Mouse (Mus musculus) ES-E14 (cell line): ENCODE measurements at regions not wholly inside any gene's neighbourhood (a gene's known extent, or its start where the extent isn't known, plus 50 kb on each side); places are given as distances from the start of the nearest gene placed in this dataset.

Source experiments
- CHD2 ChIP-seq: IDR thresholded peaks from 2 replicates; pipeline ENCODE4 v1.6.1; 2014; ENCODE audit warnings: mild to moderate bottlenecking, low read depth, low read length, inconsistent platforms
- HCFC1 ChIP-seq: IDR thresholded peaks from 2 replicates; pipeline ENCODE4 v1.6.1; 2012; ENCODE audit warnings: low read length, inconsistent platforms, borderline replicate concordance; ENCODE audit not compliant: insufficient read depth
- MAFK ChIP-seq: IDR thresholded peaks from 2 replicates; pipeline ENCODE4 v1.6.1; 2014; ENCODE audit warnings: mild to moderate bottlenecking, low read depth, low read length, inconsistent platforms; ENCODE audit not compliant: insufficient read depth
- ZC3H11A ChIP-seq: IDR thresholded peaks from 2 replicates; pipeline ENCODE4 v1.6.1; 2012; ENCODE audit warnings: low read depth, mild to moderate bottlenecking, inconsistent platforms, low read length, borderline replicate concordance
- ZNF384 ChIP-seq: IDR thresholded peaks from 2 replicates; pipeline ENCODE4 v1.6.1; 2012; ENCODE audit warnings: low read depth, low read length, inconsistent platforms

DNA sequence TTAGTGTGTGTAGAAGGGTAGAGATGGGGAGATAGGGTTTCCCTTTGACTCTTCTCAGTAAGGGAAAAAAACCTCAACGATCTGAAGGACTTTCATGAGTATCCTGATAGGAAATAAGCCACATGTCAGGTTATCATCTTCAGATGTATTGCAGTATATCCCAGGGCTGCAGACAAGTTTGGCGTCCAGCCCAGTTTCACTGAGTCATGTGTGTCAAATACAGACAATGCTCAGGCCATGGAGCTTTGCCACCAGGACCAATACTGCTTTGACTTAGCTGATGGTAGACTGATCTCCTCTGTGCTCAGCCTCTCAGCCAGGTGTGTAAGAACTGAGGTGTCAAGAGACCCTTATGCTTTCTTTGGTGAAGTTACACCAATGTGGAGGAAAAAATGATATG is 62.9 kb downstream of the Cst10 start:
- TF ChIP-seq ZNF384 (no peak), CHD2 (no peak), ZC3H11A (no peak), MAFK (no peak), HCFC1 (no peak)
